Mouse (Mus musculus) embryonic fibroblast, embryonic 13.5 days (primary cell): ENCODE measurements around the gene Eef2.

Source experiments
- CTCF ChIP-seq: IDR thresholded peaks from 2 replicates; pipeline ENCODE4 v1.5.1; 2011; ENCODE audit warnings: mild to moderate bottlenecking, control low read depth, low read length, moderate library complexity, borderline replicate concordance; ENCODE audit not compliant: insufficient read depth
- POLR2A ChIP-seq: IDR thresholded peaks from 2 replicates; pipeline ENCODE4 v1.6.1; 2011; ENCODE audit warnings: low read depth, mild to moderate bottlenecking, control low read depth, low read length, moderate library complexity

DNA sequence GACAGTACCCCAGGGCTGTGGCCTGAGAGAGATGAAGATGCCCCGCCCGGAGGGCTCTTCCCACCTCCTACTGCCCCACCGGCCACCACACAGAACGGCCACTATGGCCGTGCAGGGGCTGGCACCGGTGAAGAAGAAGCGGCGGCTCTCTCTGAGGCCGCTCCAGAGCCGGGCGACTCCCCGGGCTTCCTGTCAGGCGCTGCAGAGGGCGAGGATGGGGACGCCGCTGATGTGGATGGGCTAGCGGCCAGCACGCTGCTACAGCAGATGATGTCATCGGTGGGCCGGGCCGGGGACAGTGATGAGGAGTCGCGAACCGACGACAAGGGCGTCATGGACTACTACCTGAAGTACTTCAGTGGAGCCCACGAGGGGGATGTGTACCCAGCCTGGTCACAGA lies 31.8 kb upstream of the Eef2 start:
- TF ChIP-seq CTCF (no peak), POLR2A (no peak)
